Mouse (Mus musculus) skeletal muscle tissue, adult 2 months (tissue): Measurements from ENCODE around the gene Nprl2.
A peak's percentile ranks its signal among the peaks of the same experiment; 100 is the strongest.

Source experiments
- DNase-seq: peaks from one replicate; pipeline ENCODE4 v3.0.0-alpha.2; 2012; ENCODE audit warnings: low read depth, low spot score

Nprl2 gene

DNA sequence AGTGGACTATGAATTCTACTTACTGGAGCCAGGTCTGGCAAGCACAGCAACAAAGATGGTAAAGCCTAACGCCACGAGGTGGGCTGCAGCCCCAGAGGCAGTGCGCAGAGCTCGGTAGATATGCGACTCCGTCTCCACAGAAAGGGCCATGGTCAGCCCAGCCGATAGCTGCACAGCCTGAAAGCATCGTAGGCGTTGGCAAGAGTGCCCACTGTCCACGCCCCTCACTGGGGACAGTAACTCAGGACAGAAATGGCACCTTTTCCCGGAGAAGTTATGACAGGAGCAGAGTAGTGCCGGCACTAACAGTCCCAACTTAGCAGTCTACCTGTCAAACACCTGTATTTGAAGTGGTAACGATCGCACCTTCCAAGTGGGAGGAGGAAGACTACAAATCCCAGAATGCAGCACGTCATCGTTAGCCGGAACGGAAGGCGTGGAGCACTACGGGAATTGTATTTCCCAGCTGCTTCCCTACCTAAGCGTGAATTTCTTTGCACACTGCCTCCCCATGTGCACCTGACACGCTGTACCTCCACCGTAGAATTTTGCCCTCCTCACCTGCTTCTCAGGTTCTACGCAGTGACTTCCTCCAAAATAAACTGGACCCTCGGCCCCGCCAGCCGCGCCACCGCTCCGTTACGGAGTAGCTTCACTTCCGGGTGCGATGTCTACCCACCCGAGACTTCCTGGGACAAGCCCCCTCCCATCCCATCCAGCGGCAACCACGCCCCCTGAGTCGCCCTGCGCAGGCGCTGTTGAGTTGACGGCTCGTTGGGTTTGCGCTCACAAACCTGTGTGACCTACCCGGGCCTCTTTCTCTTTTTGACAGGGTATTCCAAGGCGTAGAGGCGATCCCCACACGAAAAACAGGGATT, at the start of gene Nprl2, which contains the start of gene Cyb561d2:
Nprl2 (plus strand) TSS at position 753 of the 878 bp plus-strand sequence.
Cyb561d2 (minus strand) TSS at position 720 of the 878 bp plus-strand sequence.
- DNase-seq: peak; percentile 89

DNA sequence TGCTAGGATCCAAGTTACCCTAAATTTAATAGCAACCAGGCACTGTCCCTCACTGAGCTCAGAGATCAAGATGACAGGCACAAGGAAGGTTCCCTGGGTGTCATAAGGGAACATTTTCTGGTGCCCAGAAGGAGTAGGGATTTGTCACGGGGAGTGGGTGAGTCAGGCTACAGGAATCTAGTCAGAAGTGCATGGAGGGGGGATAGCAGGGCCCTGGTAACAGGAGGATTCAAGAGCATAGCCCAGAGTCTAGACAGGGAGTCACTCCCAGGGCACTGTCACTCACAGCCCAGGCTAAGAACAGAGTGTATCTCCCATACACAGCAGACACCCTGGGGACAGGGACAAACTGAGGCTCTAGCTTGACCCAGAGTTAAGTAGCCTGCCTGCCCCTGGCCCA, 48.5 kb upstream of the Nprl2 start:
- DNase-seq: no peak

GRCm38 (mm10) chr9:107494238-107494637, 47.8 kb upstream of the Nprl2 start:
- DNase-seq: no peak

DNA sequence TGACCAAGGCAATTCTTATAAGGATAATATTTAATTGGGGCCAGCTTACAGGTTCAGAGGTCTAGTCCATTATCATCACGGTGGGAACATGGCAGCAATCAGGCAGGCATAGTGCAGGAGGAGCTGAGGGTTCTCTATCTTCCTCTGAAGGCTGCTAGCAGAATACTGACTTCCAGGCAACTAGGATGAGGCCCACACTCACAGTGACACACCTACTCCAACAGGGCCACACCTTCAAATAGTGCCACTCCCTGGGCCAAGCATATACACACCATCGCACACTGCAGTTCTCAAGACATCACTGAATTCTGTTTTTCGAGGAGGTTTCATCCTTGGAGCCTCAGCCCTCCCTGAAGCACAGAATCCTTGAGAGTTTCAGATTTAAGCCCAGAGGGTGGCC, 45.7 kb upstream of the Nprl2 start:
- no peak for DNase-seq

DNA sequence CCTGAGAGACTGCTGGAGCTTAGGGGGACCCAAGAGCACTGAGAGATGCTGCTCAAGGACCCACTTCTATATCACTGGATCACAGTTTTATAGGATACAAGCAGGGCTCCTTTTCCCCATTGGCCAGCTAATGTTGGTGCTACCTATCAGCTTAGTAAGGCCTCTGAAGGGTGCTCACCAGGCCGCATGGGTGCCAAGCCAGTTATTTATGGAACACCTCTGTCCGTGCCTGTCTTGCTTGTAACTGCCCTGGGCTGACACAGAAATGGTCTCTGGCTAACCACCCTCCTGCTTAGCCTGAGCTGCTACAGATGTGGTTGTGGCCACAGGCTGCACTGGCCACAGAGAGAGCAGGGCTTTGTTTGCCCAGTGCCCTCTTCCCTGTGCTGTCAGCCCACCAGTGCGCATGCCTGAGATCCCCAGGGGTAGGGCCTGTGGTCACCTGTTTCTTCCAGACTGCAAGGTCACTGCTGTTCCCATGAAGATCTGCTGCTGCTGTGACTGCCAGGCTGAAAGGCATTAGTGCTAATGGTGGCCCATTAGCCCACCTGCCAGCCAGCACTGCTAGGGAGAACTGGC, 41.2 kb upstream of the Nprl2 start:
- peak; percentile 64 for DNase-seq

DNA sequence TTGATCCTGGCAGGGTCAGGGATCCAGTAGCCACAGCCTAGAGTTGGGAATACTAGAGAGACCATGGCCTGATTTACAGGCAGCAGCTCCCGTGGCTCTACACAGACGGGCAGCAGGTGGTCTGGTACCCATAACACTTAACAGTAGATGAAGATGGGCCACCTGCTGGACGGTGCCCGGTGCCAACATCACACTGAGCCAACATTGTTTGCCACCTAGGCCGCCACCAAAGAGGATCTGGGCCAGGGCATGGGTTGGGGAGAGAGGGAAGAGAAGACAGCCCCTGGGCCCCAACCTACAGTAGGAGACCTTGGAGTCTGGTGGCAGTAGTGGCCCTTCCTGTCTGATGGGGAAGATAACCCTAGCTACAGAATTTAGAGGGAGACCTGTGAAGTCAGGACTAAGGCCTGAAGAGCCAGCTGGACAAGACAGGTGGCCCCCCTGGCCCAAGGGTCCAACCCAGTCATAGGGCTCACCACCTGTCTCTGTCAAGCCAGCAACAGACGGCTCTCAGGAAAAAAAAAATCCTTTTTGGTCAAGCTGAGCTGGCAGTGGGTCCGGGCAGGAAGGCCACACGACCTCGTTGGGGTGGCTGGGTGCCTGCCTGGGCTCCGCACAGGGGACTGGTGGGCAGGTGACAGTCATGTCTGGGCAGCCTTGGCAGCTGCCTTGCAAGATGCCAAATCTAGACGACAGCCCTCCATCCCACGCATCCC, 39.7 kb upstream of the Nprl2 start:
- DNase-seq: no peak

DNA sequence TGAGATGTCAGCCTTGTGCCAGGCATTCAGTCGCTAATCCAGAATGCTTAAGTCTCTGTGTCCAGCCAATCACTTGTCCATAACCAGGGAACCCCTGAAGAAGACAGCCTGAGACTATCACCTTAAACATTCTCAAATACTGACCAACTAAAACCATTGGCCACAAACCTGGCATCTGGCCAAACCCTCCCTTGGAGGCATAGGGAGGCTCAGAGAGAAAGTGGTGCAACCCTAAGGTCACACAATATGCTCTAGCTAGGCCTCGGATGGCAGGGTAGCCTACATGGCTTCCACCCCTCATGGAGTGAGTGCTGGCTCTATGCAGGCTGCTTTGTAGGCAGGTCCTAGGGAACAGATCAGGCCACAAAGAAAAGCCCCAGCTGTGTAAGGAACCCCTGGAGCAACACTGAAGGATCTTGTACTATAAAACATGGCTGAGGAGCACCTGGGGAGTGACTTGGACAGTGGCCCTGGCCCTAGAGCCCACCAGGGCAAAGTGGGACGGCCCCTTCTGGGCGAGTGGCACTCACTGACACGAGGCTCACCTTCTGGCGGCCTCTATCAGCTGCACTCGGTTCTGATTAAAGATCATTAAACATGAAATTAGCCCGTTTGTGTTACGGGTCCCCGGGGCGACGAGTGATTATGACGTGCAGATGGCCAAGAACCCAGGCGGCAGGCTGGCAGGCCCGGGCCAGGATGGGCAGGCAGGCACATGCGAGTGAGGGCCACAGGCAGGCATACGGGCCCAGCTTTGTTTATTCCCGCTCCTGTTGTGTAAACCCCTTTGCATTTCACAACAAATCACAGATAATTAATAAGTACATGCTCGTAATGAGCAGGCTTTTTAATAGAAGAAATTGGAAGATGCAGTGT, 37.1 kb upstream of the Nprl2 start:
- DNase-seq: no peak

- DNase-seq: no peak
Measured at GRCm38 (mm10) chr9:107508266-107508665, 33.8 kb upstream of the Nprl2 start.

GRCm38 (mm10) chr9:107510384-107511100, 31.5 kb upstream of the Nprl2 start:
- no peak for DNase-seq

DNA sequence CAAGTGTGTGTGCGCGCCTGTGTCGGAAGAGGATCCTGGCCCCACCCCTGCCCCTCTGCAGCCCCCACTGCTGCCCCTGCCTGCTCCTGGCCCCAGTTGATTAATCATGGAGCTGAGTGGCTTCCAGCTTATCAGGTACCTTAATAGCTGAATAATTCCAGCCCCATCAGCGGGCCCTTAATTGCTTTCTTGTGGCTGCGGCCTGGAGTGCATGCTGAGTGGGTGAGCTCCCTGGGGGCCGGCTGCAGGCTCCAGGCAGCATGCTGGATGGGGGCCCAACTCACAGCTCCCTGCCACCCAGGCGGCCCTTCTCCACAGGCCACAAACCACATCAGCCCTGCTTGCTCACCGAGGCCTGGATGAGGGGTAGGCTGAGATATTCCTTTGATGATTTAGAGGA, 30.6 kb upstream of the Nprl2 start:
- no peak for DNase-seq

- DNase-seq: no peak
Measured at GRCm38 (mm10) chr9:107512326-107512725, 29.7 kb upstream of the Nprl2 start.

- peak; percentile 57 for DNase-seq
Measured at GRCm38 (mm10) chr9:107514303-107514955, 27.6 kb upstream of the Nprl2 start.

DNA sequence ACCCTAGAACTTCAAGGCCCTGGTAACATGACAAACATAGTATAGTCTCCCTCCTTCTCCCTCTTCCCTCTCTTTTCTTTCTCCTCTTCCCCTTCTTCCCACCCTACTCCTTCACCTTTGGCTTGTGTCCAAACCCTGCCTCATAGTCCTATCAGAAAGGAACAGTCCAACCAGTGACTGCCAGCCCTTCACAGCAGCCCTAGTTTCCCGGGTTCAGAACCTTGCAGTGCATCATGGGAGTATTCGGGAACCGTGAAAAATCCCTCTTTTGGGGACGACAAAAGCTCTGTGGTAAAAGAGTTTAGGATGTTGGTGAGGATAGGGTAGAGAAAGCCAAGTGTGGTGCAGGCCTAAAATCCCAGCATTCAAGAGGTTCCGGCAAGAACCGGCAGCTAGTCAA, 21.7 kb upstream of the Nprl2 start:
- DNase-seq: no peak

DNA sequence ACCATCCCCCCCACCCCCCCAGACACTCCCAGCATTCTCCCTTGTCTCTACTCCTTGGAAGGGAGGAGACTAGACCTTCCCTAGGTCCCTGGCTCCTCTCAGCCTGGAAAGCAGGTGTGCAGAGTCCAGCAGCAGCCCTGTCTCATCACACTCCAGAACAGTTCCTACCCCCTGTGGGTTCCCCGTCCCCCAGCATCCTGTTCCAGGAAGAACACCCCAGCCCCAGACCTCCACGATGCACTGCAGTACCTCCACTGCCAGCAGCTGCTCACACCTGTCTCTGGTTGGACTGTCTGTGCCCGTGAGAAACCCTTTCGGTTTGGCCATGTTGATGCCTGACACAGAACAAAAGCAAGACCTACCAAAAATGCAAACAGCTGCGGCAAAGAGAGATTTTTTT, 20.8 kb upstream of the Nprl2 start:
- no peak for DNase-seq

DNA sequence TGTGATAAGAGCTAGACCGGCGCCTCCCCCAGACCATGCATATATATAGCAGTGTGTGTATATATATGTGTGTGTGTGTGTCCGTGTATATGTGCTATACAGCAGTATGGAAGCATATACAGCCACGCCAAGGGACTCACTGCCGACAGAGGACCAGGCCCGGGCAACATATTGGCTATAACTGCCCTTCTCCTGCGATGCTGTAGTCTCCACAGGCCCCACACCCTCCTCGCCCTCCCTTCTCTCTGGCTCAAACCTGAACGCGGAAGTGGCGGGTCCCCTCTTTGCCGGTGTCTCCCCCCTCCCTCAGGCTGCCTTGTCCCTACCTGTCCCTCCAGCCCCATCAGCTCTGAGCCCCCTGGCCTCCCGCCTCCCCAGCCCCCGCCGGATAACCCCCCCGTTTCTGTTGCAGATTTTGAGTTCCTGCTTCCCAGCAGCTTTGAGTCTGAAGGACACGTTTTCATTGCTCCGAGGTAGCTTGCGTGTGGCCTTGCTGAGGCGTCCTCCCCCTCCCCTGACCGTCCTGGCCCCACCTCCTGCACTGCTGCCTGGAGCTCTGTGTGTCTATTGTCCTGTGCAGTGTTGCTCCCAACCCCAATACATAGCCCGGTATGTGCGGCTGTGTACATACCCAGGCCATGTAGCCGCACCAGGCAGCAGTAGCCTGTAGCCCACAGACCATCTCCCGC, 20.2 kb upstream of the Nprl2 start:
- no peak for DNase-seq

- DNase-seq: no peak
Measured at GRCm38 (mm10) chr9:107522400-107522711, 19.7 kb upstream of the Nprl2 start.

GRCm38 (mm10) chr9:107526198-107527026, 15.6 kb upstream of the Nprl2 start:
- DNase-seq: no peak

GRCm38 (mm10) chr9:107533791-107534407, 8.1 kb upstream of the Nprl2 start, which contains the start of gene Tmem115:
Tmem115 (plus strand) TSS chr9:107533945.
- DNase-seq: peak; percentile 96
